Mouse (Mus musculus) hindbrain, embryonic 11.5 days (tissue): Measurements from ENCODE around the gene Clic6. TPM values are rescaled to one million over a fixed set of nuclear protein-coding genes. Genes with fewer than 3 reads are reported as not detected.

Source experiments
- ATAC-seq: fragments of 200-750 bp; cut with Nextera tagmentation; 2 replicates; pipeline ENCODE4 v1.8.0; 2017; ENCODE audit warnings: mild to moderate bottlenecking, moderate TSS enrichment, moderate library complexity; ENCODE audit not compliant: low FRiP score
- DNase-seq: peaks from one replicate; pipeline ENCODE4 v3.0.0-alpha.2; 2015; ENCODE audit warnings: low spot score
- H3K27ac ChIP-seq: fragments of 300-500 bp; sonication (generic); 2 replicates; pipeline ENCODE4 v1.5.1; 2014; ENCODE audit warnings: mild to moderate bottlenecking, low read depth, low read length
- H3K27me3 ChIP-seq: fragments of 300-500 bp; sonication (generic); 2 replicates; pipeline ENCODE4 v1.6.1; 2014; ENCODE audit warnings: mild to moderate bottlenecking, low read length, moderate library complexity, mixed read lengths; ENCODE audit not compliant: control insufficient read depth, insufficient read depth
- H3K36me3 ChIP-seq: fragments of 300-500 bp; sonication (generic); 2 replicates; pipeline ENCODE4 v1.6.1; 2014; ENCODE audit warnings: mild to moderate bottlenecking, low read length, moderate library complexity, mixed read lengths; ENCODE audit not compliant: control insufficient read depth, insufficient read depth
- H3K4me1 ChIP-seq: fragments of 300-500 bp; sonication (generic); replicated peaks from 2 replicates; pipeline ENCODE4 v1.6.1; 2014; ENCODE audit warnings: low read length, mixed read lengths; ENCODE audit not compliant: control insufficient read depth, insufficient read depth
- H3K4me2 ChIP-seq: fragments of 300-500 bp; sonication (generic); replicated peaks from 2 replicates; pipeline ENCODE4 v1.6.1; 2014; ENCODE audit warnings: mild to moderate bottlenecking, low read depth, low read length
- H3K4me3 ChIP-seq: fragments of 300-500 bp; sonication (generic); 2 replicates; pipeline ENCODE4 v1.5.1; 2014; ENCODE audit warnings: low read depth, low read length
- H3K9ac ChIP-seq: fragments of 300-500 bp; sonication (generic); 2 replicates; pipeline ENCODE4 v1.6.1; 2014; ENCODE audit warnings: low read depth, low read length
- H3K9me3 ChIP-seq: fragments of 300-500 bp; sonication (generic); 2 replicates; pipeline ENCODE4 v1.6.1; 2016; ENCODE audit warnings: low read length; ENCODE audit not compliant: control insufficient read depth
- WGBS: fragments of 180-500 bp; shearing (Covaris S2); extraction: QIAGEN DNeasy Blood & Tissue Kit; methylation state at CpG from one replicate; pipeline ENCODE4 v1.1.7; 2014; 5-methylcytosine and 5-hydroxymethylcytosine counted together
- polyA plus RNA-seq: library from polyadenylated mRNA; unstranded; fragments of >200 nt; fragmentation: Nextera tagmentation; extraction: Ambion mirVana; gene quantifications from 2 replicates; pipeline ENCODE4 v1.2.1, GENCODE M21; 2014

Clic6 gene
- polyA plus RNA-seq, 1 experiment from 2014 or later, result 3.4 TPM

GRCm38 (mm10) chr16:92552858-92553257 lies 67.3 kb downstream of the Clic6 start:
- Histone ChIP-seq H3K27me3 (no peaks in the 10 kb centered on the region), H3K27ac (no peak overlapping the region), H3K36me3 (no peaks in the 10 kb centered on the region), H3K9ac (no peak overlapping the region), H3K4me3 (no peak overlapping the region), H3K9me3 (no peaks in the 10 kb centered on the region), H3K4me1 (no peaks in the 10 kb centered on the region), H3K4me2 (no peak overlapping the region)
- DNase-seq (no peak), ATAC-seq (no peak)
- 67% methylated on average over 11 of the region's 11 CpGs for WGBS

DNA sequence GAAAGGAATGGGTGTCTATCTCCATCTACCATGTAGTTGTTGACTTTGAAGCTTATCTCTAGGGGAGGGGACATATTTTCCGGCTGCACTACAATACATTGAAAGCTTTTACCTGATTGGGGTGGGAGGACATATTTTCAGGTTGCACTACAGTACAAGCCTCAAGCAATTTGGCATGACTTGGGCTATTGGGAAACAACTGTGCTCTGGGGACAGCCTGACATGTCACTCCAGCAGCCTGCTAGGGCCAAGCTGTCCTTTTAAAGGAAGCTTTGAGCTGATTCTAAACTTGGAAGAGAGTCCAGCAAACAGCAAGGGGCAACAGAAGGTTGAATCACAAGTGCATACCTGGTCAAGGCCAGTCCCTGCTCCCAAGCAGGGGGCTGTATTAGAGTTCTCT lies 69.5 kb downstream of the Clic6 start:
- Histone ChIP-seq H3K9me3 (no peaks in the 10 kb centered on the region), H3K4me1 (no peaks in the 10 kb centered on the region), H3K4me3 (no peak overlapping the region), H3K9ac (no peak overlapping the region), H3K27ac (no peak overlapping the region), H3K27me3 (no peaks in the 10 kb centered on the region), H3K36me3 (no peaks in the 10 kb centered on the region), H3K4me2 (no peak overlapping the region)
- ATAC-seq (no peak), DNase-seq (no peak)
- 95% methylated on average over 1 of the region's 1 CpGs for WGBS

DNA sequence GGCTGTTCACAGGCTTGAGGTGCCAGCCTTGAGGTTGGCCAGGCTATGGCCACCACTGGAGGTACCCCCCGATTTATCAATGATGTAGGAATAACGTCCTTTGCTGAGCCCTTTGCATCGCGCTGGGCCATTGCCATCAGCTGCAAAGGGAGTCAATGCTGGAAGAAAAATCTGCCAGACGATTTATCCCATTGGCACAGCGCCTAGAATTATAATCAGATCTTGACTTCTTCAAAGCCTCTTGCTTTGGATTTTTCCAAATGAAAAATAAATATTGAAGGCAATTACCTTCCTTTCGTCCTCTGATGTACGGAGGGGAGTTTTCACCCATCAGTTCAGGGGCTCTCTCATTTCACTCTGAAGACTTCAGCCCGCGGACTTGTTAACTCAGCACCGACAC lies 79.8 kb downstream of the Clic6 start:
- no peaks in the 10 kb centered on the region for H3K27me3 ChIP-seq
- ATAC-seq (no peak), DNase-seq (no peak)
- no peak overlapping the region for H3K4me2 ChIP-seq
- no peak overlapping the region for H3K9ac ChIP-seq
- no peaks in the 10 kb centered on the region for H3K4me1 ChIP-seq
- H3K36me3 ChIP-seq, result no peaks in the 10 kb centered on the region
- WGBS, result 83% methylated on average over 11 of the region's 11 CpGs
- H3K4me3 ChIP-seq, result no peak overlapping the region
- H3K9me3 ChIP-seq, result no peaks in the 10 kb centered on the region
- no peak overlapping the region for H3K27ac ChIP-seq

GRCm38 (mm10) chr16:92565708-92566107 lies 80.2 kb downstream of the Clic6 start:
- Histone ChIP-seq H3K9ac (no peak overlapping the region), H3K4me2 (no peak overlapping the region), H3K27me3 (no peaks in the 10 kb centered on the region), H3K4me3 (no peak overlapping the region), H3K4me1 (no peaks in the 10 kb centered on the region), H3K27ac (no peak overlapping the region), H3K9me3 (no peaks in the 10 kb centered on the region), H3K36me3 (no peaks in the 10 kb centered on the region)
- DNase-seq (peak; percentile 92), ATAC-seq (no peak)
- WGBS, result 4% methylated on average over 6 of the region's 6 CpGs

DNA sequence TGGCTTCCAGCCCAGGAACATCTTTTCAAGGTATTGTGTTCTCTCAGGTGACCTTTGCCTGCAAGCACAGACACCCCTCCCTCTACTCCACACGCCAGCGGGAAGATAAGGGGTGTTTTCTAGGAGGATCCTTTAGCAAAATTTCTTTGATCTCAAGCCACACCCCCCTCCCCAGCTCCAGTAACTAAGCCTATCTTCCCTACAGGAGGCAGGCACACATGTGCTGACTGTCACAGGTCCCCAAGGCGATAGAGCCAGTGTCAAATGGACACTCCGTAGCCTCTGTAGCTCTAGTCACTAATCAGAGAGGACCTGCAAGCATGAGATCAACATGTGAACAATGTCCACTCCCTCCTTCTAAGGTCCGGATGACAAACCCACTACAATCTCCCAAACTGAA lies 80.6 kb downstream of the Clic6 start:
- H3K9ac ChIP-seq, result no peak overlapping the region
- no peaks in the 10 kb centered on the region for H3K9me3 ChIP-seq
- H3K27ac ChIP-seq, result no peak overlapping the region
- 32% methylated on average over 5 of the region's 5 CpGs for WGBS
- DNase-seq, result no peak
- H3K36me3 ChIP-seq, result no peaks in the 10 kb centered on the region
- H3K27me3 ChIP-seq, result no peaks in the 10 kb centered on the region
- H3K4me3 ChIP-seq, result no peak overlapping the region
- no peak overlapping the region for H3K4me2 ChIP-seq
- no peak for ATAC-seq
- no peaks in the 10 kb centered on the region for H3K4me1 ChIP-seq

DNA sequence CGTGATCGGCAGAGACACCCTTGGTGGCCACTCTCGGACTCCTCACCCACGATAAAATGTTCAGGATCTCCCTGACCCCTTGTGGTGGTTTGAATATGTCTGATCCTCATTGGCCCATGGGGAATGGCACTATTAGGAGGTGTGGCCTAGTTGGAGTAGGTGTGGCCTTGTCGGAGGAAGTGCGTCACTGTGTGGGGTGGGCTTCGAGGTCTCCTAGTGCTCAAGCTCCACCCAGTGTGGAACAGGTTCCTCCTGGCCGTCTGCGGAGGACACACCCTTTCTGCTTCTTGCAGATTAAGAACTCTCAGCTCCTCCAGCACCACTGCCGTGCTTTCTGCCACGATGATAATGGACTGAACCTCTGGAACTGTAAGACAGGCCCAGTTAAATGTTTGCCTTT lies 85.7 kb downstream of the Clic6 start:
- 85% methylated on average over 11 of the region's 11 CpGs for WGBS
- DNase-seq (no peak), ATAC-seq (no peak)
- H3K36me3 ChIP-seq, result no peaks in the 10 kb centered on the region
- H3K4me1 ChIP-seq, result no peaks in the 10 kb centered on the region
- H3K4me3 ChIP-seq, result no peak overlapping the region
- H3K9me3 ChIP-seq, result no peaks in the 10 kb centered on the region
- no peak overlapping the region for H3K9ac ChIP-seq
- H3K4me2 ChIP-seq, result no peak overlapping the region
- no peaks in the 10 kb centered on the region for H3K27me3 ChIP-seq
- H3K27ac ChIP-seq, result no peak overlapping the region

GRCm38 (mm10) chr16:92573193-92573592 lies 87.7 kb downstream of the Clic6 start:
- no peak for ATAC-seq

GRCm38 (mm10) chr16:92575792-92576191 lies 90.3 kb downstream of the Clic6 start:
- Histone ChIP-seq H3K36me3 (no peaks in the 10 kb centered on the region), H3K27me3 (no peaks in the 10 kb centered on the region), H3K9me3 (no peaks in the 10 kb centered on the region), H3K4me2 (no peak overlapping the region), H3K4me1 (no peaks in the 10 kb centered on the region), H3K4me3 (no peak overlapping the region), H3K27ac (no peak overlapping the region), H3K9ac (no peak overlapping the region)
- ATAC-seq (no peak), DNase-seq (no peak)
- 88% methylated on average over 10 of the region's 10 CpGs for WGBS

More at GRCm38 (mm10) chr16:92573193-92573592, 87.7 kb downstream of the Clic6 start:
- H3K27ac ChIP-seq, result no peak overlapping the region
- no peaks in the 10 kb centered on the region for H3K9me3 ChIP-seq
- H3K4me3 ChIP-seq, result no peak overlapping the region
- no peak for DNase-seq
- H3K4me1 ChIP-seq, result no peaks in the 10 kb centered on the region
- H3K27me3 ChIP-seq, result no peaks in the 10 kb centered on the region
- H3K4me2 ChIP-seq, result no peak overlapping the region
- no peak overlapping the region for H3K9ac ChIP-seq
- 70% methylated on average over 4 of the region's 4 CpGs for WGBS
- no peaks in the 10 kb centered on the region for H3K36me3 ChIP-seq

- no peaks in the 10 kb centered on the region for H3K27me3 ChIP-seq
- H3K4me1 ChIP-seq, result no peaks in the 10 kb centered on the region
- H3K36me3 ChIP-seq, result no peaks in the 10 kb centered on the region
- no peak overlapping the region for H3K27ac ChIP-seq
- WGBS, result 90% methylated on average over 9 of the region's 9 CpGs
- no peak overlapping the region for H3K9ac ChIP-seq
- H3K4me3 ChIP-seq, result no peak overlapping the region
- DNase-seq (no peak), ATAC-seq (no peak)
- no peak overlapping the region for H3K4me2 ChIP-seq
- no peaks in the 10 kb centered on the region for H3K9me3 ChIP-seq
These were observed 91.8 kb downstream of the Clic6 start for GRCm38 (mm10) chr16:92577381-92577780.
